Mouse (Mus musculus): ENCODE data around the gene Rbm34. TPM values are rescaled to one million over a fixed set of nuclear protein-coding genes. Genes with fewer than 3 reads are reported as not detected.
"Not testable (repeated sequence)": the region's sequence is repeated elsewhere in the genome, so short reads cannot be mapped to it uniquely, and the experiment has no call there.

Gene Rbm34
- polyA plus RNA-seq, 1 experiment from 2014 or later = 26.9 TPM

DNA sequence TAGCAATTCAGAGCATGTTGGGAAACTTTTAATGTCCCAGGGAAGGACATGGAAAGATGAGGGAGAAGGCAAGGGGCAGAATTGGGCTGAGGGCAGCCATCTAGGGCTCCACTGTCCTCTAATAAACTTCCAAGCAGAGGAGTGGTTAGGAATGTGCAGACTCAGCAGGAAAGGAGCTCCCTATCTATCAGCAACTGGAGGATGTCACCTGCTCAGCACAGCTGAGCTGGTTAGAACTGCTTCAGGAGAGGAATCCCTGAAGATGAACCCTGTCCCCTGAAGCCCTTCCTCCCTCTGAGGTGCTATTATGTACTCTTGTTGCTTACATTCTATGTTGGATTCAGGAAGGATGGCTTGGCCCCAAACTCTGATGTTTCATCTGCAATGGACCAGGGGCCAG lies 42.8 kb downstream of the Rbm34 start:
- H3K9me3 ChIP-seq = no peaks in the 10 kb centered on the region
- H3K27me3 ChIP-seq (replicated peaks; ENCODE audit: low read depth, poor library complexity, severe bottlenecking) = no peaks in the 10 kb centered on the region
- H3K27ac ChIP-seq (replicated peaks) = no peak overlapping the region
- no peak overlapping the region for H3K4me3 ChIP-seq
- 0 out of 2 replicates have a peak, but pooled peaks cover 2% of the 10 kb centered on the region for H3K4me1 ChIP-seq
- H3K36me3 ChIP-seq (replicated peaks) = peaks cover 77% of the 10 kb centered on the region
- DNase-seq (ENCODE audit: low spot score) = no peak

DNA sequence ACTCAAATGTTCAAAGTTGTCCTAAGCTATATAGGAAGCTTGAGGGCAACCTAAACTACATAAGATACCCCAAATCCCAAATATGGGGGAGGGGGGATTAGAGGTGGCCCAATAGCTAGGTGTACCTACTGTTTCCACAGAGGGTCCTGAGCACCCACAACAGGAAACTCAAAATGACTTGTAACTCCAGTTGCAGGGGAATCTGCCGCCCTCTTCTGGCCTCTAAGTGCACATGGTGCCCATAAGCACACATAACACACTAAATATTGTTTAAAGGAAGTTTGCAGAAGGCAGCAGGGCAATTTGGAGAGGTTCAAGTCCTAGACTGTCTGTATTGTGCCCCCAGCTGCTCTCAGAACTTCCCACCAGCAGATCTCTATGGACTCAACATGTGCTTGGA lies 43.8 kb downstream of the Rbm34 start:
- Histone ChIP-seq H3K9me3 (no peaks in the 10 kb centered on the region), H3K36me3 (replicated peaks) (peaks cover 77% of the 10 kb centered on the region), H3K4me3 (no peak overlapping the region), H3K27me3 (replicated peaks; ENCODE audit: low read depth, poor library complexity, severe bottlenecking) (no peaks in the 10 kb centered on the region), H3K4me1 (0 out of 2 replicates have a peak, but pooled peaks cover 2% of the 10 kb centered on the region), H3K27ac (replicated peaks) (no peak overlapping the region)
- WGBS = 60% methylated on average over 1 of the region's 1 CpGs
- DNase-seq (ENCODE audit: low spot score) = no peak

DNA sequence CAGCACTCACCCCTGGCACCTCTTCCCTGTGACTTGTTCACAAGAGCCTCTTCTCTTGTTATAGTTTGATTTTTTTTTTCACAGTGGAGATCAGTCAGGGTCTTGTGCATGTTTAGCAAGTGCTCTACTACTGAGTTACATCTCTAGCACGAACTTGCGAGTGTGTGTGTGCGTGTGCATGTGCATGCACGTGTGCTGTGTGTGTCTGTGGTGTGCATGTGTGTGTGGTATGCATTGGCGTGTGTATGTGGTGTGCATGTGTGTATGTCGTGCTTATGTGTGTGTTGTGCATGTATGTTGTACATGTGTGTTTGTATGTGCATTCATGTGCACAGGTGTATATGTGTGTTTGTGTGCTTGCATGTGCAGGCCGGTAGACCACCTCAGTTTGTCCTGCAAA lies 47.9 kb downstream of the Rbm34 start:
- 93% methylated on average over 7 of the region's 7 CpGs for WGBS
- Histone ChIP-seq H3K36me3 (replicated peaks) (peaks cover 40% of the 10 kb centered on the region), H3K9me3 (no peaks in the 10 kb centered on the region), H3K27ac (replicated peaks) (no peak overlapping the region), H3K27me3 (replicated peaks; ENCODE audit: low read depth, poor library complexity, severe bottlenecking) (no peaks in the 10 kb centered on the region), H3K4me3 (no peak overlapping the region), H3K4me1 (peaks cover 9% of the 10 kb centered on the region)
- no peak for DNase-seq (ENCODE audit: low spot score)

DNA sequence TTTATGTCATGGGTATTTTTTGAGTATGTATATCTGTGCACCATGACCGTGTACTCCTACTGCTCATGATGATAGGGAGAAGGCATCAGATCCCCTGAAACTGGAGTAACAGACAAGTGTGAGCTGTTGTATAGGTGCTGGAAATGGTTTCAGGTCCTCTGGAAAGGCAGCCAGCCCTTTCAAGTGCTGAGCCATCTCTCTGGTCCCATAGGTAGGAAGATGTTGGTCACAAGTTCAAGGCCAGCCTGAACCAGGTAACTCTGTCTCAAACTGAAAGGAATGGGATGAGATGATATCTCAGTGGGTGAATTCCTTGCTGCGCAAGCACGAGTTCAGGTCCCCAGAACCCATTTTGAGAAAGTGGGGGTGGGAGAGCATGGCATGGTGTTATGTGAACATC lies 49.4 kb downstream of the Rbm34 start:
- no peaks in the 10 kb centered on the region for H3K9me3 ChIP-seq
- H3K36me3 ChIP-seq (replicated peaks) = peaks cover 25% of the 10 kb centered on the region; the same call in 1 of the 2 replicates
- DNase-seq (ENCODE audit: low spot score) = no peak
- H3K27ac ChIP-seq (replicated peaks) = no peak overlapping the region
- no peaks in the 10 kb centered on the region for H3K27me3 ChIP-seq (replicated peaks; ENCODE audit: low read depth, poor library complexity, severe bottlenecking)
- peaks cover 19% of the 10 kb centered on the region for H3K4me1 ChIP-seq
- WGBS = 84% methylated on average over 3 of the region's 3 CpGs
- no peak overlapping the region for H3K4me3 ChIP-seq

DNA sequence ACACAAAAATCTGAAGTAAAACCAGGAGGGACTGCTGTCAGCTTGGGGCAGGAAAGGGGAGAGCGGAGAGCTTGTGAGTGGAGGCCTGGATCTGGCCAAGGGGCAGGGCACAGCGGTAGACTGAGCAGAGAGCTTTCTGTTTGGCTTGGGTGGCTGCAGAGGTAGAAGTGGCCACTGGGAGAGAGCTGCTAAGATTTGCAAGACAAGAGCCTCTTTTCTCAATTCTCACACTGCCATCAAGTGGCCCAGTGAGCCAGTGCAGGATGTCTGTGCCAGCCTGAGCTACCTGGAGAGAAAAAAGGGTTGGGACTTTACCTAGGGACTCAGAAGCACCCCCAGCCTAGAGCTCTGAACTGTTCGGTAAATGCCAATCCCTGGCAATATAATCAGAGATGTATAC lies 50.0 kb downstream of the Rbm34 start:
- peak; percentile 76 for DNase-seq (ENCODE audit: low spot score)
- Histone ChIP-seq H3K9me3 (no peaks in the 10 kb centered on the region), H3K4me1 (peaks cover 19% of the 10 kb centered on the region), H3K27me3 (replicated peaks; ENCODE audit: low read depth, poor library complexity, severe bottlenecking) (no peaks in the 10 kb centered on the region), H3K4me3 (no peak overlapping the region), H3K36me3 (replicated peaks) (peaks cover 20% of the 10 kb centered on the region; the same call in 1 of the 2 replicates), H3K27ac (replicated peaks) (peak overlapping the region; percentile 30; the same call in 1 of the 2 replicates)
- 18% methylated on average over 3 of the region's 3 CpGs for WGBS

DNA sequence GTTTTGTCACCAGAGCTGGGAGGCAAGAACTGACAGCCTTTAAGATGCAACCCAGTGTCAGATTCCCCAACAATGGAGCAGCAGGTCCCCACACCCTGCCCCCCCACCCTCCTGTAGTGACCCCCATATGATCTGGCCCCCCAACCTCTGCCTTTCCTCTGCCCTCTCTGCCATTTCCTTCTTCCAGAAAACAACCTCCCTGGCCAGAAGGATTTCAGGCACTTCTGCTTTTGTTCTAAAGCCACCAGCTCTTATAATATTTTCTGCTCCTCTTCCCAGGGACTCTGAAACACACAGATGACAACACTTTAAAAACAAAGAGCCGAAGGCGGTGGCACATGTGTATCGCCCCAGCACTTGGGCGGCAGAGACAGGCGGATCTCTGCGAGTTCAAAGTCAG lies 50.5 kb downstream of the Rbm34 start:
- Histone ChIP-seq H3K27ac (replicated peaks) (peak overlapping the region; percentile 52), H3K9me3 (no peaks in the 10 kb centered on the region), H3K4me3 (no peak overlapping the region), H3K27me3 (replicated peaks; ENCODE audit: low read depth, poor library complexity, severe bottlenecking) (no peaks in the 10 kb centered on the region), H3K4me1 (peaks cover 19% of the 10 kb centered on the region), H3K36me3 (replicated peaks) (peaks cover 17% of the 10 kb centered on the region; the same call in 1 of the 2 replicates)
- DNase-seq (ENCODE audit: low spot score) = no peak
- WGBS = 87% methylated on average over 6 of the region's 6 CpGs

DNA sequence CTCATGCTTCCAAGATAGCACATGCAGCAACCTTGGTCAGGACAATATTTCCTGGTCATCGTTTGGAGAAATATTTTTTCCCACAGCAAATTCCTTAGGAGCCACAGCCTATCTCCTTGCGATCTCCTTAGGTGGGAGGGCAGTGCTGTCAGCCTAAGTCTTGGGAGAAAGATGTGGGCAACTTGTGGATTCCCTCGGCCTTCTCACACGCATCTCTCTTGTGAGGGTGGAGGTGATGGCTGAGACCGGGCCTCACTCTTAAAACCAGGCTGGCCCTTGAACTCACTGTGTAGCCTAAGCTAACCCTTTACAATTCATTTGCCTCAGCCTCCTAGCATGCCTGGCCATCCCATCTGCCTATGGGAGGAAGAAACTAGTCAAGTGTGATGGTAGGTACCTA lies 51.2 kb downstream of the Rbm34 start:
- Histone ChIP-seq H3K4me1 (peaks cover 26% of the 10 kb centered on the region), H3K27me3 (replicated peaks; ENCODE audit: low read depth, poor library complexity, severe bottlenecking) (no peaks in the 10 kb centered on the region), H3K27ac (replicated peaks) (0 out of 2 replicates have a peak overlapping the region, but pooled peaks have one; percentile 44), H3K4me3 (no peak overlapping the region), H3K9me3 (no peaks in the 10 kb centered on the region), H3K36me3 (replicated peaks) (peaks cover 15% of the 10 kb centered on the region; the same call in 1 of the 2 replicates)
- 92% methylated on average over 5 of the region's 5 CpGs for WGBS
- no peak for DNase-seq (ENCODE audit: low spot score)

DNA sequence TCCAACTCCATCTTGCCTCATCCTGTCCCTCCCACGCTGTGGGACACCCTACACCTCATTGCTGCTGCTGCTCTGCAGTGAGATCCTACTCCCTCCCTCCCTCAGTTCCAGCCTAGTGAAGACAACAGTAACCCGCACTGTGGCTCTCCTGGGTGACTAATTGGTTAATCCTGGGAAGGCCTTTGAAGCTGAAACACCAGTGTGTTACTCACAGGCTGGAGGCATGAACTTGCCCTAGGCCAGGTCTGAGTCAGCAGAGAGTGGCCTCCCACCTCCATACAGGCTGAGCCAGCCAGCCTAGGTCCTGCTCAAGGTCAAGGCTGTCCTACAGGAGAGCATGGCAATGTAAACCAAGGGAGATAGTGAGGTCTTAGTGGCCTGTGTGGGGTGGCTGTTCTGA lies 51.6 kb downstream of the Rbm34 start:
- peaks cover 30% of the 10 kb centered on the region for H3K4me1 ChIP-seq
- 45% methylated on average over 2 of the region's 2 CpGs for WGBS
- no peak for DNase-seq (ENCODE audit: low spot score)
- H3K27me3 ChIP-seq (replicated peaks; ENCODE audit: low read depth, poor library complexity, severe bottlenecking) = no peaks in the 10 kb centered on the region
- H3K27ac ChIP-seq (replicated peaks) = peak overlapping the region; percentile 44
- H3K4me3 ChIP-seq = no peak overlapping the region
- no peaks in the 10 kb centered on the region for H3K9me3 ChIP-seq
- H3K36me3 ChIP-seq (replicated peaks) = peaks cover 15% of the 10 kb centered on the region; the same call in 1 of the 2 replicates

DNA sequence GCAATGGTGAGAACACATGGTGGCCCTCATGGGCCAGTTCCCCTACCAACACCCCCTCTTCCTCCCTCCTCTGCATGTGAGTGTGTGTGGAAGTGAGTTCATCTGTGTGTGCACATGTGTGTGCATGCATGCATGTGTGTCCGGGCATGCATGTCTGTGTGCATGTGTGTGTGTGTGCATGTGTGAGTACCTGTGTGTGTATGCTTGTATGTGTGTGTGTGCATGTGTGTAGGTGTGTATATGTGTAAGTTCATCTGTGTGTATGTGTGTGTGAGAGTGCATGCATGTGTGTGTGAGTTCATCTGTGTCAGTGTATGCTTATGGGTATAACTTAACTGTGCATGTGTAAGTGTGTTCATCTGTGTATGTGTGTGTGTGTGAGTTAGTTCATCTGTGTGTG lies 52.5 kb downstream of the Rbm34 start:
- 95% methylated on average over 1 of the region's 1 CpGs for WGBS
- no peak overlapping the region for H3K4me3 ChIP-seq
- no peaks in the 10 kb centered on the region for H3K27me3 ChIP-seq (replicated peaks; ENCODE audit: low read depth, poor library complexity, severe bottlenecking)
- no peak for DNase-seq (ENCODE audit: low spot score)
- H3K36me3 ChIP-seq (replicated peaks) = peaks cover 15% of the 10 kb centered on the region; the same call in 1 of the 2 replicates
- H3K9me3 ChIP-seq = no peaks in the 10 kb centered on the region
- H3K4me1 ChIP-seq = peaks cover 36% of the 10 kb centered on the region
- no peak overlapping the region for H3K27ac ChIP-seq (replicated peaks)

DNA sequence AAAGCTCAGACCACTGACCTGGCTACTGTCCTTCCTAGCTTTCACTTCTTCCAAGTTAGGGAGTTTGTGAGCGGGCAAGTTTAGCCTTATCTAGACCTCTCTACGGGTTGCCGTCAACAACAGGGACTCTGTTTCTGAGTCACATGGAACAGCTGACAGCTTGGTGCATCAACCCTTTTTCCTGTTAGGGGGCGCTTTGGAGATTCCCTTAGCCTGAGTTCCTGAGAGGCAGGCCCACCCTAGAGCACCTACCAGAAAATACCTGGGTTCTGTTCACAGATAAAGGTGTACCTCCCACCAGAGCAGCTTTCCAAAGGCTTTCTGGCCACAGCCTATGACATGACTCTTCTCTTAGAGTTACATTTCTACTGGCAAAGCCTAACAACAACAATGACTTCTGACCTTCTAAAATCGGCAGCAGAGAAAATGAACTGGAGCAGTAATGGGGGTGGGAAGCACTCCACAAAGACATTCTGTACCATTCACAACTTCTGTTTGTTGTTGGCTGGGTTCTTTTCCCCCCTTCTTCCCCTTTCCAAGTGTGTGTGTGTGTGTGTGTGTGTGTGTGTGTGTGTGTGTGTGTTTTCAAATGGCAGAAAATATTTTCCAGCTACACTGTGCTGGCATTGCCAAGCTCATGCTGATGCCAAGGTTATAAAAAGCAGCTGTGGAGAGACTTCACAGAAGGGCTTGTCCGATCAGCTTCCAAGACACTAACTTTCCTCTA lies 53.5 kb downstream of the Rbm34 start:
- no peak for DNase-seq (ENCODE audit: low spot score)
- 54% methylated on average over 6 of the region's 6 CpGs for WGBS
- Histone ChIP-seq H3K27ac (replicated peaks) (no peak overlapping the region), H3K4me1 (peaks cover 41% of the 10 kb centered on the region), H3K9me3 (no peaks in the 10 kb centered on the region), H3K36me3 (replicated peaks) (peaks cover 5% of the 10 kb centered on the region; the same call in 1 of the 2 replicates), H3K4me3 (no peak overlapping the region), H3K27me3 (replicated peaks; ENCODE audit: low read depth, poor library complexity, severe bottlenecking) (no peaks in the 10 kb centered on the region)

DNA sequence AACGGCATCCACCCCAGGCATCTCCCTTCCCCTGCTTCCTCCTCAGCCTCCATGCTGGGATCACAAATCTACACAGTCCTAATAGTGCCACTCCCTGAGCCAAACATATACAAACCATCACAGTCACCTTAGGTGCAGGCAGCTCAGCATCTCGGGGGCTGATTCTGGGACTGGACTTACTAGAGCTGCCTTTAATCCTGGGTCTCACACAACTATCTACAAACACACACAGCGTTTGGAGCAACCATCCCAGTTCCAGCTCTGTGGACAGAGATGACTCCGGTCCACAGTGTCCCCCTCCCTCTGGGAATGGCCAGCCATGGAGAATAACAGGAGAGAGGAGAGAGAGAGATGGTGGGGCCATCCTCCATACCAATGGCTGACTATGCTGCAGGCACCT lies 54.3 kb downstream of the Rbm34 start:
- no peaks in the 10 kb centered on the region for H3K27me3 ChIP-seq (replicated peaks; ENCODE audit: low read depth, poor library complexity, severe bottlenecking)
- WGBS = 92% methylated on average over 4 of the region's 4 CpGs
- H3K9me3 ChIP-seq = no peaks in the 10 kb centered on the region
- no peaks in the 10 kb centered on the region for H3K36me3 ChIP-seq (replicated peaks)
- DNase-seq (ENCODE audit: low spot score) = no peak
- peaks cover 41% of the 10 kb centered on the region for H3K4me1 ChIP-seq
- no peak overlapping the region for H3K4me3 ChIP-seq
- H3K27ac ChIP-seq (replicated peaks) = no peak overlapping the region

DNA sequence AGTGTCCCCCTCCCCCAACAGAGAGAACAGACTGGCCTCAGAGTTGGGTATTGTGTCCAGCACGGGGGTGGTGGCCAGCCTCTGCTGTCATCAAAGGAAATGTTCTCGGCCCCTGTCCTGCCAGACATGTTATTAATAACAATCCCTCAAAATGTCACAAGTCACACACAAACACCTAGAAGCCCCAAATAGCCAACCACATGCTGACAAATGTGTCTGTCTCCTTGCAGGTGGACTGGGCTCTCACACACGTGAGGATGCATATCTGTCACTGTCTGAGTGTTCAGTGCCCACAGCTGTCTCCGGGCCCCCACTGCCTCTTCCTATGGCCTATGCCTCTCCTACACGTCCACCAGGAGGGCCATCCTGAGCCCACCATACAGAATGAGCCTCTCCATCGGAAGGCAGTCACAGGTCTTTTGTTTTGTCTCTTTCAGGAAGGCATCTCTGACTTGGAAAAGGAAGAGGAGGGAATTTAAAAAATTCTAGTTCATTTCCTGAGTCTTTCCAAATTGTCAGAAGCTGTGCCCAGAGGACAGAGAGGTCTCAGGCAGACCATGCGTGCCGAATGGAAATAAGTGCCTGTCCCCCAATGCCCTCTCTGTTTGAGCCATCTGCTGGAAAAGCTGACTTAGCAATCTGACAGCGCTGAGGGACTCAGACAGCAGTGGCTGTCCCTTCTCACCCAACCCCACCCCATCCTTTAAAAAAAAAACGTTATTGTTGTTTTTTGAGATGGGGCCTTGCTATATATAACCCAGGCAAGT lies 56.1 kb downstream of the Rbm34 start:
- H3K9me3 ChIP-seq = no peaks in the 10 kb centered on the region
- no peak overlapping the region for H3K27ac ChIP-seq (replicated peaks)
- H3K4me1 ChIP-seq = peaks cover 37% of the 10 kb centered on the region
- no peaks in the 10 kb centered on the region for H3K27me3 ChIP-seq (replicated peaks; ENCODE audit: low read depth, poor library complexity, severe bottlenecking)
- no peak overlapping the region for H3K4me3 ChIP-seq
- no peaks in the 10 kb centered on the region for H3K36me3 ChIP-seq (replicated peaks)
- no peak for DNase-seq (ENCODE audit: low spot score)
- WGBS = 36% methylated on average over 10 of the region's 10 CpGs

DNA sequence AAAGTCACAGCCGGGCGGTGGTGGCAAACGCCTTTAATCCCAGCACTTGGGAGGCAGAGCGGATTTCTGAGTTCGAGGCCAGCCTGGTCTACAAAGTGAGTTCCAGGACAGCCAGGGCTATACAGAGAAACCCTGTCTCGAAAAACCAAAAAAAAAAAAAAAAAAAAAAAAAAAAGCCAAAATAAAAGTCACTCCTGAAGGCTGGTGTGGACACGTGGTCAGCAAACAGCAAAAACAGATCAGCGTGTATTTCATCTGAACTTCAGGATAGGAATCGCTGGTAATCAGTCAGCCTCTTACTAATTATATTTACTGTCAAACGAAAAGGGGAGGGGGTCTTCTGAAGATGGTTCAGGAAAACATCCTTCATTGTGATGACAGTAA lies 56.8 kb downstream of the Rbm34 start:
- H3K36me3 ChIP-seq (replicated peaks); H3K4me3 ChIP-seq; H3K27ac ChIP-seq (replicated peaks); H3K9me3 ChIP-seq; DNase-seq (ENCODE audit: low spot score); H3K27me3 ChIP-seq (replicated peaks; ENCODE audit: low read depth, poor library complexity, severe bottlenecking): not testable (repeated sequence)
- peaks cover 38% of the 10 kb centered on the region for H3K4me1 ChIP-seq
- WGBS = 67% methylated on average over 10 of the region's 10 CpGs

Data from embryonic facial prominence, embryonic 10.5 days (tissue).